Mouse (Mus musculus) hindbrain, postnatal 0 days (tissue): ENCODE measurements around the gene Pdk1. TPM values are rescaled to one million over a fixed set of nuclear protein-coding genes. Genes with fewer than 3 reads are reported as not detected.

Experiments used
- ATAC-seq: fragments of 200-750 bp; cut with Nextera tagmentation; 2 replicates; pipeline ENCODE4 v1.8.0; 2017; ENCODE audit warnings: mild to moderate bottlenecking, moderate TSS enrichment, moderate library complexity
- DNase-seq: peaks from one replicate; pipeline ENCODE4 v3.0.0-alpha.2; 2015; ENCODE audit warnings: low spot score
- H3K27ac ChIP-seq: fragments of 300-500 bp; sonication (generic); 2 replicates; pipeline ENCODE4 v1.5.1; 2014; ENCODE audit warnings: mild to moderate bottlenecking
- H3K27me3 ChIP-seq: fragments of 300-500 bp; sonication (generic); 2 replicates; pipeline ENCODE4 v1.6.1; 2014; ENCODE audit warnings: low read length, mixed read lengths; ENCODE audit not compliant: insufficient read depth
- H3K36me3 ChIP-seq: fragments of 300-500 bp; sonication (generic); 2 replicates; pipeline ENCODE4 v1.6.1; 2014; ENCODE audit warnings: low read length, mixed read lengths; ENCODE audit not compliant: insufficient read depth
- H3K4me1 ChIP-seq: fragments of 300-500 bp; sonication (generic); 2 replicates; pipeline ENCODE4 v1.6.1; 2014; ENCODE audit warnings: antibody characterized with exemption, low read length, mixed read lengths; ENCODE audit not compliant: insufficient read depth
- H3K4me2 ChIP-seq: fragments of 300-500 bp; sonication (generic); 2 replicates; pipeline ENCODE4 v1.6.1; 2014; ENCODE audit warnings: low read depth, mild to moderate bottlenecking, low read length, moderate library complexity, mixed read lengths
- H3K4me3 ChIP-seq: fragments of 300-500 bp; sonication (generic); 2 replicates; pipeline ENCODE4 v1.5.1; 2014; ENCODE audit warnings: low read length
- H3K9ac ChIP-seq: fragments of 300-500 bp; sonication (generic); replicated peaks from 2 replicates; pipeline ENCODE4 v1.6.1; 2014; ENCODE audit warnings: mild to moderate bottlenecking, low read length, moderate library complexity, mixed read lengths
- H3K9me3 ChIP-seq: fragments of 300-500 bp; sonication (generic); 2 replicates; pipeline ENCODE4 v1.6.1; 2016; ENCODE audit warnings: low read length, mixed read lengths
- CTCF ChIP-seq: IDR thresholded peaks from 2 replicates; pipeline ENCODE4 v1.5.1; 2016; ENCODE audit warnings: antibody characterized with exemption, control low read depth, low read depth
- WGBS: fragments of 180-500 bp; shearing (Covaris S2); extraction: QIAGEN DNeasy Blood & Tissue Kit; methylation state at CpG from one replicate; pipeline ENCODE4 v1.1.7; 2014; 5-methylcytosine and 5-hydroxymethylcytosine counted together
- polyA plus RNA-seq: library from polyadenylated mRNA; unstranded; fragments of >200 nt; fragmentation: Nextera tagmentation; extraction: Ambion mirVana; gene quantifications from 2 replicates; pipeline ENCODE4 v1.2.1, GENCODE M21; 2015
- total RNA-seq: library from RNA; depleted of rRNA; stranded (reverse); fragments of >200 nt; gene quantifications from 2 replicates; pipeline ENCODE4 v1.2.3, GENCODE M21; 2014

Gene Pdk1
- total and polyA plus RNA-seq, 2 experiments from 2014 or later: 19.7 to 53.4 TPM

GRCm38 (mm10) chr2:71934046-71934445 lies 61.0 kb downstream of the Pdk1 start:
- H3K4me3 ChIP-seq: no peak overlapping the region
- no peak for DNase-seq
- no peaks in the 10 kb centered on the region for H3K4me1 ChIP-seq
- no peak overlapping the region for H3K9ac ChIP-seq
- ATAC-seq: no peak
- H3K27ac ChIP-seq: no peak overlapping the region
- H3K4me2 ChIP-seq: no peak overlapping the region
- H3K36me3 ChIP-seq: no peaks in the 10 kb centered on the region
- 85% methylated on average over 8 of the region's 8 CpGs for WGBS
- no peaks in the 10 kb centered on the region for H3K27me3 ChIP-seq
- no peaks in the 10 kb centered on the region for H3K9me3 ChIP-seq
- TF ChIP-seq CTCF: no peak

- Histone ChIP-seq H3K27me3 (no peaks in the 10 kb centered on the region), H3K9me3 (no peaks in the 10 kb centered on the region), H3K9ac (no peak overlapping the region), H3K27ac (no peak overlapping the region), H3K4me1 (no peaks in the 10 kb centered on the region), H3K4me2 (no peak overlapping the region), H3K36me3 (no peaks in the 10 kb centered on the region), H3K4me3 (no peak overlapping the region)
- WGBS: 91% methylated on average over 1 of the region's 1 CpGs
- DNase-seq (no peak), ATAC-seq (no peak)
- no peak for TF ChIP-seq CTCF
Observed at GRCm38 (mm10) chr2:71936711-71937110, 63.7 kb downstream of the Pdk1 start.

- Histone ChIP-seq H3K27ac (no peak overlapping the region), H3K36me3 (no peaks in the 10 kb centered on the region), H3K4me2 (no peak overlapping the region), H3K4me3 (no peak overlapping the region), H3K27me3 (no peaks in the 10 kb centered on the region), H3K4me1 (no peaks in the 10 kb centered on the region), H3K9ac (no peak overlapping the region), H3K9me3 (no peaks in the 10 kb centered on the region)
- DNase-seq: peak; percentile 31
- 62% methylated on average over 3 of the region's 3 CpGs for WGBS
- TF ChIP-seq CTCF: no peak
- ATAC-seq: peak; percentile 62; the same call in 1 of the 2 replicates
Observed at GRCm38 (mm10) chr2:71937649-71938308, 64.8 kb downstream of the Pdk1 start.

- WGBS: 44% methylated on average over 6 of the region's 6 CpGs
- Histone ChIP-seq H3K4me2 (no peak overlapping the region), H3K27me3 (no peaks in the 10 kb centered on the region), H3K9ac (no peak overlapping the region), H3K27ac (no peak overlapping the region), H3K4me1 (no peaks in the 10 kb centered on the region), H3K9me3 (no peaks in the 10 kb centered on the region), H3K4me3 (no peak overlapping the region), H3K36me3 (no peaks in the 10 kb centered on the region)
- DNase-seq: no peak
- TF ChIP-seq CTCF: no peak
- ATAC-seq: no peak
Observed at GRCm38 (mm10) chr2:71938716-71939393, 65.8 kb downstream of the Pdk1 start.

GRCm38 (mm10) chr2:71941005-71941720 lies 68.1 kb downstream of the Pdk1 start:
- no peak overlapping the region for H3K4me2 ChIP-seq
- H3K27ac ChIP-seq: no peak overlapping the region
- no peak for TF ChIP-seq CTCF
- no peaks in the 10 kb centered on the region for H3K36me3 ChIP-seq
- no peak overlapping the region for H3K9ac ChIP-seq
- DNase-seq (no peak), ATAC-seq (no peak)
- 96% methylated on average over 3 of the region's 3 CpGs for WGBS
- no peaks in the 10 kb centered on the region for H3K27me3 ChIP-seq
- no peak overlapping the region for H3K4me3 ChIP-seq
- H3K9me3 ChIP-seq: no peaks in the 10 kb centered on the region
- H3K4me1 ChIP-seq: no peaks in the 10 kb centered on the region

- DNase-seq: no peak
- no peaks in the 10 kb centered on the region for H3K9me3 ChIP-seq
- no peak overlapping the region for H3K27ac ChIP-seq
- ATAC-seq: no peak
- H3K9ac ChIP-seq: no peak overlapping the region
- H3K4me2 ChIP-seq: no peak overlapping the region
- H3K4me3 ChIP-seq: no peak overlapping the region
- H3K27me3 ChIP-seq: no peaks in the 10 kb centered on the region
- H3K4me1 ChIP-seq: no peaks in the 10 kb centered on the region
- 91% methylated on average over 5 of the region's 5 CpGs for WGBS
- H3K36me3 ChIP-seq: no peaks in the 10 kb centered on the region
- TF ChIP-seq CTCF: no peak
Observed at GRCm38 (mm10) chr2:71941721-71942087, 68.7 kb downstream of the Pdk1 start.
